Mouse (Mus musculus) CH12.LX (cell line): ENCODE measurements around the gene Sort1. TPM values are rescaled to one million over a fixed set of nuclear protein-coding genes. Genes with fewer than 3 reads are reported as not detected.

ENCODE experiments used
- DNase-seq: peaks from one replicate; pipeline ENCODE4 v3.0.0-alpha.2; 2013; ENCODE audit errors: extremely low read depth
- H3K27ac ChIP-seq: 2 replicates; pipeline ENCODE4 v1.5.1; 2012; ENCODE audit warnings: low read depth, mild to moderate bottlenecking, control low read depth, moderate library complexity; ENCODE audit not compliant: insufficient read depth
- H3K27me3 ChIP-seq: replicated peaks from 2 replicates; pipeline ENCODE3; 2012; ENCODE audit warnings: inconsistent platforms
- H3K36me3 ChIP-seq, 2 experiments: replicated peaks in 1 of 2; 2 replicates each; pipeline versions ENCODE3 to v1.6.1; 2012; ENCODE audit warnings: inconsistent platforms in 1 of 2, low read length in 1 of 2, mild to moderate bottlenecking in 1 of 2, mixed read lengths in 1 of 2, moderate library complexity in 1 of 2; ENCODE audit not compliant: control insufficient read depth in 1 of 2, insufficient read depth in 1 of 2
- H3K4me1 ChIP-seq, 2 experiments: 2 replicates each; pipeline ENCODE4 v1.6.1; 2012; ENCODE audit warnings: inconsistent platforms in 1 of 2, moderate library complexity in 1 of 2; ENCODE audit not compliant: insufficient read depth in 2 of 2, control insufficient read depth in 1 of 2
- H3K4me2 ChIP-seq: 2 replicates; pipeline ENCODE4 v1.6.1; 2012; ENCODE audit warnings: low read depth, mild to moderate bottlenecking, control low read depth; ENCODE audit not compliant: poor library complexity, insufficient read depth, severe bottlenecking
- H3K4me3 ChIP-seq, 3 experiments: fragments of 150-350 bp in 1 of 3; sonication (generic) in 1 of 3; replicated peaks in 1 of 3; 2 replicates each; pipeline versions ENCODE3 to v1.5.1; 2011 to 2012; ENCODE audit warnings: low read depth in 2 of 3, low read length in 2 of 3, mild to moderate bottlenecking in 2 of 3, moderate library complexity in 2 of 3, control low read depth in 1 of 3, improper control_type of control experiment in 1 of 3, inconsistent platforms in 1 of 3, mixed read lengths in 1 of 3; ENCODE audit not compliant: poor library complexity in 1 of 3
- H3K79me2 ChIP-seq: replicated peaks from 2 replicates; pipeline ENCODE4 v1.6.1; 2012; ENCODE audit warnings: mild to moderate bottlenecking, moderate library complexity; ENCODE audit not compliant: control insufficient read depth, poor library complexity, insufficient read depth, severe bottlenecking; ENCODE audit errors: extremely low read depth
- H3K9ac ChIP-seq: 2 replicates; pipeline ENCODE4 v1.6.1; 2012; ENCODE audit warnings: low read depth, mild to moderate bottlenecking, control low read depth, moderate library complexity; ENCODE audit not compliant: insufficient read depth
- H3K9me3 ChIP-seq: replicated peaks from 2 replicates; pipeline ENCODE3; 2012; ENCODE audit warnings: low read length, inconsistent platforms, mixed read lengths
- BHLHE40 ChIP-seq: IDR thresholded peaks from 2 replicates; pipeline ENCODE4 v1.6.1; 2011; ENCODE audit warnings: mild to moderate bottlenecking, low read depth, low read length, improper control_type of control experiment
- CHD1 ChIP-seq: IDR thresholded peaks from 2 replicates; pipeline ENCODE4 v1.6.1; 2012; ENCODE audit warnings: low read depth, low read length, improper control_type of control experiment, inconsistent platforms
- E2F4 ChIP-seq: IDR thresholded peaks from 2 replicates; pipeline ENCODE4 v1.6.1; 2011; ENCODE audit warnings: low read depth, low read length, improper control_type of control experiment; ENCODE audit not compliant: insufficient replicate concordance
- EP300 ChIP-seq: IDR thresholded peaks from 2 replicates; pipeline ENCODE4 v1.6.1; 2011; ENCODE audit warnings: low read length, improper control_type of control experiment
- IRF4 ChIP-seq: IDR thresholded peaks from 2 replicates; pipeline ENCODE4 v1.6.1; 2014; ENCODE audit warnings: low read depth, mild to moderate bottlenecking, inconsistent platforms, low read length, improper control_type of control experiment
- JUN ChIP-seq: IDR thresholded peaks from 2 replicates; pipeline ENCODE4 v1.6.1; 2011; ENCODE audit warnings: low read depth, mild to moderate bottlenecking, low read length, improper control_type of control experiment, moderate library complexity; ENCODE audit not compliant: insufficient read depth
- JUND ChIP-seq: conservative IDR thresholded peaks from 2 replicates; pipeline ENCODE4 v1.6.1; 2011; ENCODE audit warnings: low read depth, low read length, improper control_type of control experiment
- MAX ChIP-seq: IDR thresholded peaks from 2 replicates; pipeline ENCODE4 v1.6.1; 2011; ENCODE audit warnings: low read length, improper control_type of control experiment
- MEF2A ChIP-seq: IDR thresholded peaks from 2 replicates; pipeline ENCODE4 v1.6.1; 2014; ENCODE audit warnings: low read depth, mild to moderate bottlenecking, inconsistent platforms, low read length, improper control_type of control experiment, borderline replicate concordance
- MYC ChIP-seq: IDR thresholded peaks from 2 replicates; pipeline ENCODE4 v1.6.1; 2011; ENCODE audit warnings: low read depth, mild to moderate bottlenecking, improper control_type of control experiment, low read length
- PAX5 ChIP-seq: IDR thresholded peaks from 2 replicates; pipeline ENCODE4 v1.6.1; 2012; ENCODE audit warnings: low read length, inconsistent platforms, mixed read lengths
- POLR2A ChIP-seq: IDR thresholded peaks from 2 replicates; pipeline ENCODE4 v1.6.1; 2011; ENCODE audit warnings: low read depth, mild to moderate bottlenecking, improper control_type of control experiment, low read length
- RCOR1 ChIP-seq: conservative IDR thresholded peaks from 2 replicates; pipeline ENCODE4 v1.6.1; 2012; ENCODE audit warnings: low read depth, mild to moderate bottlenecking, inconsistent platforms, low read length, improper control_type of control experiment
- SMC3 ChIP-seq: IDR thresholded peaks from 2 replicates; pipeline ENCODE4 v1.6.1; 2011; ENCODE audit warnings: low read depth, low read length, improper control_type of control experiment
- UBTF ChIP-seq: IDR thresholded peaks from 2 replicates; pipeline ENCODE4 v1.6.1; 2012; ENCODE audit warnings: low read depth, mild to moderate bottlenecking, inconsistent platforms, low read length, improper control_type of control experiment, moderate library complexity
- USF1 ChIP-seq: IDR thresholded peaks from 2 replicates; pipeline ENCODE4 v1.6.1; 2014; ENCODE audit warnings: low read depth, mild to moderate bottlenecking, inconsistent platforms, low read length, improper control_type of control experiment
- USF2 ChIP-seq: conservative IDR thresholded peaks from 2 replicates; pipeline ENCODE4 v1.6.1; 2011; ENCODE audit warnings: low read depth, low read length, improper control_type of control experiment
- ZC3H11A ChIP-seq: IDR thresholded peaks from 2 replicates; pipeline ENCODE4 v1.6.1; 2012; ENCODE audit warnings: low read depth, mild to moderate bottlenecking, inconsistent platforms, low read length, improper control_type of control experiment
- ZKSCAN1 ChIP-seq: IDR thresholded peaks from 2 replicates; pipeline ENCODE4 v1.6.1; 2012; ENCODE audit warnings: low read depth, inconsistent platforms, low read length, improper control_type of control experiment, borderline replicate concordance
- ZMIZ1 ChIP-seq: IDR thresholded peaks from 2 replicates; pipeline ENCODE4 v1.6.1; 2012; ENCODE audit warnings: low read depth, mild to moderate bottlenecking, inconsistent platforms, low read length, improper control_type of control experiment
- ZNF384 ChIP-seq: IDR thresholded peaks from 2 replicates; pipeline ENCODE4 v1.6.1; 2012; ENCODE audit warnings: low read depth, low read length, improper control_type of control experiment, inconsistent platforms
- dilution Hi-C: fragments of 300-500 bp; cut with MboI; formaldehyde crosslinking; loops from 2 replicates; pipeline ENCODE4 v1.14.3; 2020; ENCODE audit warnings: low sequenced_read_pairs; ENCODE audit not compliant: extremely low pct_unique_long_range_greater_than_20kb, extremely low pct_ligation_motif_present
- in situ Hi-C: fragments of 300-500 bp; cut with MboI; formaldehyde crosslinking; loops from 3 replicates; pipeline ENCODE4 v1.14.3; 2019; ENCODE audit warnings: low sequenced_read_pairs, low pct_ligation_motif_present, low pct_unique_long_range_greater_than_20kb, mixed read lengths
- polyA plus RNA-seq: library from polyadenylated mRNA; unstranded; fragments of >175 nt; gene quantifications from 2 replicates; pipeline ENCODE4 v1.2.1, GENCODE M21; 2012; ENCODE audit warnings: low read depth; ENCODE audit not compliant: insufficient read length
- total RNA-seq, 2 experiments: library from RNA; depleted of rRNA; stranded (reverse); fragments of 300-350 nt in 1 of 2; fragments of >200 nt in 1 of 2; gene quantifications; 2 replicates each; pipeline ENCODE4 v1.2.3; 2012 to 2014

Sort1 gene
- total and polyA plus RNA-seq, 3 experiments, result 0.15 to 1.2 (median 0.90) TPM

DNA sequence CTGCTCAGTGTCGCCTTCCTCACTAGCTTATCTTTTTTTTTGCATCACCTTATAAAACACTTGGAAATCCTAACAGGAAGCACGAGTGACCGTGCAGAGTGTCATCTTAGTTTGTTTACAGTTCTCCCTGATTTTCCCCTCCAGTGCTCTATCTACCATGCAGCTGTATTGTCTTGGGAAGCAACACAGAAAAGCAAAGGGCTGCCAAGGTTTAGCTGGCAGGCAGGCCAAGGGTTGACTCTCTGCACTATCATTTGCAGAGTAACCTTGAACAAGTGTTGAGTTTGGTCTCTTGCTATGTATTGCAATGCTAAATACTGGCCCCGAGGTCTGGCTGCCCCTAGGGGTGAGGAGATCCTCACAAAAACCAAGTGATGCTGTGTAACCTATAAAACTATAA lies 27.8 kb downstream of the Sort1 start:
- dilution Hi-C loops, result no loop called here
- Histone ChIP-seq H3K4me1 (peaks cover 0 to 11% of the 10 kb centered on the region in 2 experiments; a peak in 1 of 4 replicates), H3K9me3 (no peaks in the 10 kb centered on the region), H3K79me2 (no peaks in the 10 kb centered on the region), H3K4me3 (no peak overlapping the region), H3K4me2 (no peak overlapping the region), H3K9ac (no peak overlapping the region), H3K27ac (no peak overlapping the region), H3K36me3 (no peaks in the 10 kb centered on the region), H3K27me3 (no peaks in the 10 kb centered on the region)
- in situ Hi-C loops, result no loop called here
- TF ChIP-seq SMC3 (no peak), MAX (no peak), IRF4 (no peak), E2F4 (no peak), JUND (no peak), EP300 (no peak), POLR2A (no peak), CHD1 (no peak), ZNF384 (no peak), MEF2A (no peak), ZKSCAN1 (no peak), RCOR1 (no peak), USF2 (no peak), MYC (no peak)
- DNase-seq, result no peak

DNA sequence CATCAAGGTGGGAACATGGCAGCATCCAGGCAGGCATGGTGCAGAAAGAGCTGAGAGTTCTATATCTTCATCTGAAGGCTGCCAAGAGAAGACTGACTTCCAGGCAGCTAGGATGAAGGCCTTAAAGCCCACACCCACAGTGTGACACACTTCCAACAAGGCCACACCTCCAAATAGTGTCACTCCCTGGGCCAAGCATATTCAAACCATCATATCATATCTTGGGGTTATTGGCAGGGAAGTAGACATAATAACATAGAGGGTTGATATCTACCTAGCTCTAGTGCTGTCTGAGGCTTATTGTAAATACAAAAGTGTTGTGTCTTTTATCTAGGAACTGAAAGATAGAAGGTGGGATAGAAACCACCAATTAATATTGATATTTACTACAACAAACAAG lies 28.5 kb downstream of the Sort1 start:
- no peaks in the 10 kb centered on the region for H3K36me3 ChIP-seq
- no peaks in the 10 kb centered on the region for H3K9me3 ChIP-seq
- no peaks in the 10 kb centered on the region for H3K79me2 ChIP-seq
- dilution Hi-C loops (no loop called here), in situ Hi-C loops (no loop called here)
- H3K9ac ChIP-seq, result no peak overlapping the region
- DNase-seq, result no peak
- no peaks in the 10 kb centered on the region for H3K27me3 ChIP-seq
- TF ChIP-seq MEF2A (no peak), JUN (no peak), PAX5 (no peak)
- no peak overlapping the region for H3K27ac ChIP-seq
- peaks cover 0 to 11% of the 10 kb centered on the region in 2 experiments; a peak in 1 of 4 replicates for H3K4me1 ChIP-seq
- H3K4me3 ChIP-seq, result no peak overlapping the region
- no peak overlapping the region for H3K4me2 ChIP-seq

DNA sequence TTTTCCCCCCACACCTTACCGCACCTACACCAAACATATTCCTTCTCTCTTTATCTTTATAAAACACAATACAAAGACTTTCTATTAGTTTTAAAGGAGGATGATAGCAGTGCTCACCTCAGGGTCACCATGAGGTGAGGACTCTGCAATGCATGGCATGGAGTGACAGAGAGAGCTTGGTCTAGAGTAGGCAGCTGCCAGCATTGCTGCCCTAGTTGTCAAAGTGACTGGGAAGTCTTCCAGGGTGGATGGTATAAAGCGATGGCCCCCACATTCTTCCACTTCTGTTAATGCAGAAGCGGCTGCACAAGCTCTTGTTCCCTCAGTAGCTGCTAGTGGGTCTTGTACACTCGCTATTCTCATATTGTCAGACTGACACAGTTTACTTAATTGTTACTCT lies 29.3 kb downstream of the Sort1 start:
- no peak overlapping the region for H3K4me2 ChIP-seq
- dilution Hi-C loops, result no loop called here
- H3K9ac ChIP-seq, result no peak overlapping the region
- no peaks in the 10 kb centered on the region for H3K9me3 ChIP-seq
- no peak overlapping the region for H3K4me3 ChIP-seq
- peaks cover 0 to 11% of the 10 kb centered on the region in 2 experiments; a peak in 2 of 4 replicates for H3K4me1 ChIP-seq
- no peaks in the 10 kb centered on the region for H3K27me3 ChIP-seq
- H3K27ac ChIP-seq, result no peak overlapping the region
- DNase-seq, result no peak
- TF ChIP-seq USF1, result no peak
- no peak for TF ChIP-seq ZKSCAN1
- TF ChIP-seq POLR2A, result no peak
- no peak for TF ChIP-seq BHLHE40
- no peak for TF ChIP-seq RCOR1
- TF ChIP-seq ZC3H11A, result no peak
- TF ChIP-seq UBTF, result no peak
- TF ChIP-seq ZMIZ1, result no peak
- no peak for TF ChIP-seq MEF2A
- no peak for TF ChIP-seq CHD1
- no peak for TF ChIP-seq IRF4
- in situ Hi-C loops, result no loop called here
- no peaks in the 10 kb centered on the region for H3K79me2 ChIP-seq
- no peaks in the 10 kb centered on the region for H3K36me3 ChIP-seq
